Mouse (Mus musculus): ENCODE measurements around the gene Chic2. TPM values are rescaled to one million over a fixed set of nuclear protein-coding genes. Genes with fewer than 3 reads are reported as not detected.
A peak's percentile ranks its signal among the peaks of the same experiment; 100 is the strongest.

Chic2 gene
- polyA plus RNA-seq, 1 experiment from 2014 or later, result 21.6 TPM

GRCm38 (mm10) chr5:75012771-75013421 lies 31.7 kb downstream of the Chic2 start:
- ATAC-seq (replicated peaks; ENCODE audit: insufficient number of reproducible peaks, insufficient read depth, low FRiP score, low read depth), result no peak
- no peaks in the 10 kb centered on the region; the same call in 1 of the 2 replicates for H3K9me3 ChIP-seq (replicated peaks)

GRCm38 (mm10) chr5:75011985-75012738 lies 32.4 kb downstream of the Chic2 start:
- Histone ChIP-seq H3K36me3 (peaks cover 7% of the 10 kb centered on the region), H3K4me2 (no peak overlapping the region), H3K4me3 (no peak overlapping the region), H3K27ac (no peak overlapping the region), H3K9me3 (replicated peaks) (no peaks in the 10 kb centered on the region; the same call in 1 of the 2 replicates), H3K9ac (no peak overlapping the region), H3K4me1 (replicated peaks) (no peaks in the 10 kb centered on the region; the same call in 1 of the 2 replicates), H3K27me3 (no peaks in the 10 kb centered on the region)
- ATAC-seq (replicated peaks; ENCODE audit: insufficient number of reproducible peaks, insufficient read depth, low FRiP score, low read depth), result no peak
- WGBS, result 67% methylated on average over 4 of the region's 4 CpGs

More at GRCm38 (mm10) chr5:75012771-75013421, 31.7 kb downstream of the Chic2 start:
- WGBS, result 77% methylated on average over 8 of the region's 8 CpGs
- no peak overlapping the region for H3K4me3 ChIP-seq
- H3K36me3 ChIP-seq, result peaks cover 5% of the 10 kb centered on the region
- no peak overlapping the region for H3K9ac ChIP-seq
- no peak overlapping the region for H3K4me2 ChIP-seq
- H3K4me1 ChIP-seq (replicated peaks), result no peaks in the 10 kb centered on the region; the same call in 1 of the 2 replicates
- H3K27ac ChIP-seq, result no peak overlapping the region
- no peaks in the 10 kb centered on the region for H3K27me3 ChIP-seq

GRCm38 (mm10) chr5:75004755-75005154 lies 39.8 kb downstream of the Chic2 start:
- Histone ChIP-seq H3K9me3 (replicated peaks) (no peaks in the 10 kb centered on the region; the same call in 1 of the 2 replicates), H3K4me1 (replicated peaks) (0 out of 2 replicates have a peak, but pooled peaks cover 2% of the 10 kb centered on the region), H3K9ac (no peak overlapping the region), H3K4me2 (no peak overlapping the region), H3K36me3 (peaks cover 7% of the 10 kb centered on the region), H3K4me3 (no peak overlapping the region), H3K27ac (no peak overlapping the region), H3K27me3 (no peaks in the 10 kb centered on the region)
- ATAC-seq (replicated peaks; ENCODE audit: insufficient number of reproducible peaks, insufficient read depth, low FRiP score, low read depth), result no peak
- WGBS, result 68% methylated on average over 3 of the region's 3 CpGs

- no peak overlapping the region for H3K4me2 ChIP-seq
- H3K27me3 ChIP-seq, result no peaks in the 10 kb centered on the region
- WGBS, result 68% methylated on average over 3 of the region's 3 CpGs
- H3K27ac ChIP-seq, result no peak overlapping the region
- H3K36me3 ChIP-seq, result peaks cover 13% of the 10 kb centered on the region; the same call in 1 of the 2 replicates
- no peak overlapping the region for H3K4me3 ChIP-seq
- H3K9me3 ChIP-seq (replicated peaks), result no peaks in the 10 kb centered on the region
- 0 out of 2 replicates have a peak, but pooled peaks cover 2% of the 10 kb centered on the region for H3K4me1 ChIP-seq (replicated peaks)
- no peak for ATAC-seq (replicated peaks; ENCODE audit: insufficient number of reproducible peaks, insufficient read depth, low FRiP score, low read depth)
- H3K9ac ChIP-seq, result no peak overlapping the region
Measured at GRCm38 (mm10) chr5:75002109-75002508, 42.5 kb downstream of the Chic2 start.

- Histone ChIP-seq H3K4me1 (replicated peaks) (peaks cover 16% of the 10 kb centered on the region), H3K27me3 (no peaks in the 10 kb centered on the region), H3K27ac (no peak overlapping the region), H3K9me3 (replicated peaks) (no peaks in the 10 kb centered on the region), H3K36me3 (peaks cover 18% of the 10 kb centered on the region; the same call in 1 of the 2 replicates), H3K4me2 (no peak overlapping the region), H3K4me3 (no peak overlapping the region), H3K9ac (no peak overlapping the region)
- no peak for ATAC-seq (replicated peaks; ENCODE audit: insufficient number of reproducible peaks, insufficient read depth, low FRiP score, low read depth)
- WGBS, result 86% methylated on average over 12 of the region's 12 CpGs
Measured at GRCm38 (mm10) chr5:74998716-74999512, 45.7 kb downstream of the Chic2 start.

- Histone ChIP-seq H3K27me3 (no peaks in the 10 kb centered on the region), H3K9me3 (replicated peaks) (peaks cover 12% of the 10 kb centered on the region), H3K27ac (no peak overlapping the region), H3K4me2 (no peak overlapping the region), H3K9ac (no peak overlapping the region), H3K4me3 (no peak overlapping the region), H3K4me1 (replicated peaks) (peaks cover 14% of the 10 kb centered on the region), H3K36me3 (peaks cover 27% of the 10 kb centered on the region; the same call in 1 of the 2 replicates)
- WGBS, result 31% methylated on average over 8 of the region's 8 CpGs
- no peak for ATAC-seq (replicated peaks; ENCODE audit: insufficient number of reproducible peaks, insufficient read depth, low FRiP score, low read depth)
Measured at GRCm38 (mm10) chr5:74994947-74995346, 49.6 kb downstream of the Chic2 start.

- WGBS, result 63% methylated on average over 5 of the region's 5 CpGs
- Histone ChIP-seq H3K4me1 (replicated peaks) (0 out of 2 replicates have a peak, but pooled peaks cover 2% of the 10 kb centered on the region), H3K27me3 (peaks cover 3% of the 10 kb centered on the region; the same call in 1 of the 2 replicates), H3K9ac (no peak overlapping the region), H3K27ac (no peak overlapping the region), H3K4me3 (no peak overlapping the region), H3K4me2 (no peak overlapping the region), H3K36me3 (no peaks in the 10 kb centered on the region), H3K9me3 (replicated peaks) (no peaks in the 10 kb centered on the region)
- no peak for ATAC-seq (replicated peaks; ENCODE audit: insufficient number of reproducible peaks, insufficient read depth, low FRiP score, low read depth)
Measured at GRCm38 (mm10) chr5:74984101-74984500, 60.5 kb downstream of the Chic2 start.

- H3K9me3 ChIP-seq (replicated peaks), result no peaks in the 10 kb centered on the region
- peaks cover 9% of the 10 kb centered on the region; the same call in 1 of the 2 replicates for H3K27me3 ChIP-seq
- H3K4me2 ChIP-seq, result no peak overlapping the region
- peaks cover 5% of the 10 kb centered on the region for H3K4me1 ChIP-seq (replicated peaks)
- no peak overlapping the region for H3K27ac ChIP-seq
- no peak overlapping the region for H3K4me3 ChIP-seq
- ATAC-seq (replicated peaks; ENCODE audit: insufficient number of reproducible peaks, insufficient read depth, low FRiP score, low read depth), result no peak
- H3K36me3 ChIP-seq, result no peaks in the 10 kb centered on the region
- WGBS, result 65% methylated on average over 4 of the region's 4 CpGs
- H3K9ac ChIP-seq, result no peak overlapping the region
Measured at GRCm38 (mm10) chr5:74980574-74980973, 64.0 kb downstream of the Chic2 start.

- 0 out of 2 replicates have a peak overlapping the region, but pooled peaks have one; percentile 51 for H3K27ac ChIP-seq
- 21% methylated on average over 7 of the region's 7 CpGs for WGBS
- no peak overlapping the region for H3K9ac ChIP-seq
- no peak for ATAC-seq (replicated peaks; ENCODE audit: insufficient number of reproducible peaks, insufficient read depth, low FRiP score, low read depth)
- peaks cover 10% of the 10 kb centered on the region for H3K4me1 ChIP-seq (replicated peaks)
- no peaks in the 10 kb centered on the region for H3K36me3 ChIP-seq
- H3K9me3 ChIP-seq (replicated peaks), result no peaks in the 10 kb centered on the region
- peak overlapping the region; percentile 23; the same call in 1 of the 2 replicates for H3K4me2 ChIP-seq
- no peak overlapping the region for H3K4me3 ChIP-seq
- H3K27me3 ChIP-seq, result peaks cover 9% of the 10 kb centered on the region; the same call in 1 of the 2 replicates
Measured at GRCm38 (mm10) chr5:74980154-74980553, 64.4 kb downstream of the Chic2 start.

- H3K9ac ChIP-seq, result no peak overlapping the region
- H3K4me1 ChIP-seq (replicated peaks), result peaks cover 15% of the 10 kb centered on the region
Measured at GRCm38 (mm10) chr5:74979586-74979985, 65.0 kb downstream of the Chic2 start.

More at GRCm38 (mm10) chr5:74979586-74979985, 65.0 kb downstream of the Chic2 start:
- Histone ChIP-seq H3K4me3 (no peak overlapping the region), H3K4me2 (no peak overlapping the region), H3K36me3 (no peaks in the 10 kb centered on the region), H3K27ac (peak overlapping the region; percentile 51; the same call in 1 of the 2 replicates), H3K9me3 (replicated peaks) (no peaks in the 10 kb centered on the region), H3K27me3 (peaks cover 9% of the 10 kb centered on the region; the same call in 1 of the 2 replicates)
- no peak for ATAC-seq (replicated peaks; ENCODE audit: insufficient number of reproducible peaks, insufficient read depth, low FRiP score, low read depth)
- 39% methylated on average over 7 of the region's 7 CpGs for WGBS
